Mouse (Mus musculus): ENCODE results near the gene Hdac5. TPM values are rescaled to one million over a fixed set of nuclear protein-coding genes. Genes with fewer than 3 reads are reported as not detected.

Hdac5 gene
- polyA plus RNA-seq, 1 experiment from 2014 or later: 65.6 TPM

- no peak overlapping the region for H3K4me2 ChIP-seq (replicated peaks; ENCODE audit: low read depth, low read length)
- peaks cover 62% of the 10 kb centered on the region for H3K4me1 ChIP-seq (ENCODE audit: insufficient read depth, low read depth, low read length)
- H3K9me3 ChIP-seq (ENCODE audit: low read length): no peaks in the 10 kb centered on the region
- 36% methylated on average over 6 of the region's 6 CpGs for WGBS
- peaks cover 6% of the 10 kb centered on the region; the same call in 1 of the 2 replicates for H3K36me3 ChIP-seq (ENCODE audit: insufficient read depth, low read length)
- H3K9ac ChIP-seq (replicated peaks; ENCODE audit: low read depth): no peak overlapping the region
- peak; percentile 58 for DNase-seq (ENCODE audit: low spot score)
- TF ChIP-seq CTCF (IDR thresholded peaks at IDR 0.05) (peak; percentile 76), EP300 (IDR thresholded peaks at IDR 0.05) (no peak)
- H3K4me3 ChIP-seq (ENCODE audit: low read depth, low read length): no peak overlapping the region
- H3K27ac ChIP-seq (ENCODE audit: low read length): no peak overlapping the region
- ATAC-seq: no peak
- no peaks in the 10 kb centered on the region for H3K27me3 ChIP-seq (replicated peaks; ENCODE audit: insufficient read depth, low read length)
These were observed 6.8 kb downstream of the Hdac5 start for GRCm38 (mm10) chr11:102223166-102223565.

GRCm38 (mm10) chr11:102221954-102222351, 8.0 kb downstream of the Hdac5 start:
- H3K27me3 ChIP-seq (replicated peaks; ENCODE audit: insufficient read depth, low read length): no peaks in the 10 kb centered on the region
- H3K9me3 ChIP-seq (ENCODE audit: low read length): no peaks in the 10 kb centered on the region
- no peak overlapping the region for H3K4me2 ChIP-seq (replicated peaks; ENCODE audit: low read depth, low read length)
- ATAC-seq (no peak), DNase-seq (ENCODE audit: low spot score) (peak; percentile 4)
- TF ChIP-seq EP300 (IDR thresholded peaks at IDR 0.05) (no peak), CTCF (IDR thresholded peaks at IDR 0.05) (no peak)
- no peak overlapping the region for H3K27ac ChIP-seq (ENCODE audit: low read length)
- H3K4me3 ChIP-seq (ENCODE audit: low read depth, low read length): no peak overlapping the region
- WGBS: 54% methylated on average over 8 of the region's 8 CpGs
- peaks cover 67% of the 10 kb centered on the region for H3K4me1 ChIP-seq (ENCODE audit: insufficient read depth, low read depth, low read length)
- H3K9ac ChIP-seq (replicated peaks; ENCODE audit: low read depth): no peak overlapping the region
- H3K36me3 ChIP-seq (ENCODE audit: insufficient read depth, low read length): peaks cover 6% of the 10 kb centered on the region; the same call in 1 of the 2 replicates

GRCm38 (mm10) chr11:102221243-102221953, 8.6 kb downstream of the Hdac5 start:
- no peak for ATAC-seq
- no peak overlapping the region for H3K9ac ChIP-seq (replicated peaks; ENCODE audit: low read depth)

GRCm38 (mm10) chr11:102220451-102220850, 9.5 kb downstream of the Hdac5 start:
- Histone ChIP-seq H3K4me2 (replicated peaks; ENCODE audit: low read depth, low read length) (no peak overlapping the region), H3K27me3 (replicated peaks; ENCODE audit: insufficient read depth, low read length) (no peaks in the 10 kb centered on the region), H3K9me3 (ENCODE audit: low read length) (no peaks in the 10 kb centered on the region), H3K27ac (ENCODE audit: low read length) (no peak overlapping the region), H3K36me3 (ENCODE audit: insufficient read depth, low read length) (peaks cover 6% of the 10 kb centered on the region; the same call in 1 of the 2 replicates), H3K9ac (replicated peaks; ENCODE audit: low read depth) (no peak overlapping the region), H3K4me3 (ENCODE audit: low read depth, low read length) (no peak overlapping the region), H3K4me1 (ENCODE audit: insufficient read depth, low read depth, low read length) (peaks cover 66% of the 10 kb centered on the region)
- WGBS: 59% methylated on average over 6 of the region's 6 CpGs
- DNase-seq (ENCODE audit: low spot score): no peak
- no peak for TF ChIP-seq CTCF (IDR thresholded peaks at IDR 0.05)
- TF ChIP-seq EP300 (IDR thresholded peaks at IDR 0.05): no peak
- ATAC-seq: no peak

More at GRCm38 (mm10) chr11:102221243-102221953, 8.6 kb downstream of the Hdac5 start:
- no peak overlapping the region for H3K27ac ChIP-seq (ENCODE audit: low read length)
- no peak overlapping the region for H3K4me2 ChIP-seq (replicated peaks; ENCODE audit: low read depth, low read length)
- no peaks in the 10 kb centered on the region for H3K27me3 ChIP-seq (replicated peaks; ENCODE audit: insufficient read depth, low read length)
- peaks cover 66% of the 10 kb centered on the region for H3K4me1 ChIP-seq (ENCODE audit: insufficient read depth, low read depth, low read length)
- peaks cover 6% of the 10 kb centered on the region; the same call in 1 of the 2 replicates for H3K36me3 ChIP-seq (ENCODE audit: insufficient read depth, low read length)
- no peak overlapping the region for H3K4me3 ChIP-seq (ENCODE audit: low read depth, low read length)
- no peak for TF ChIP-seq CTCF (IDR thresholded peaks at IDR 0.05)
- 83% methylated on average over 8 of the region's 8 CpGs for WGBS
- no peaks in the 10 kb centered on the region for H3K9me3 ChIP-seq (ENCODE audit: low read length)
- no peak for DNase-seq (ENCODE audit: low spot score)

- H3K9me3 ChIP-seq (ENCODE audit: low read length): no peaks in the 10 kb centered on the region
- no peak overlapping the region for H3K4me2 ChIP-seq (replicated peaks; ENCODE audit: low read depth, low read length)
- DNase-seq (ENCODE audit: low spot score) (peak; percentile 30), ATAC-seq (no peak)
- no peak overlapping the region for H3K9ac ChIP-seq (replicated peaks; ENCODE audit: low read depth)
- no peak overlapping the region for H3K4me3 ChIP-seq (ENCODE audit: low read depth, low read length)
- peaks cover 6% of the 10 kb centered on the region; the same call in 1 of the 2 replicates for H3K36me3 ChIP-seq (ENCODE audit: insufficient read depth, low read length)
- 37% methylated on average over 4 of the region's 4 CpGs for WGBS
- no peaks in the 10 kb centered on the region for H3K27me3 ChIP-seq (replicated peaks; ENCODE audit: insufficient read depth, low read length)
- TF ChIP-seq CTCF (IDR thresholded peaks at IDR 0.05): no peak
- TF ChIP-seq EP300 (IDR thresholded peaks at IDR 0.05): no peak
- H3K27ac ChIP-seq (ENCODE audit: low read length): peak overlapping the region; percentile 88; the same call in 1 of the 2 replicates
- peaks cover 67% of the 10 kb centered on the region for H3K4me1 ChIP-seq (ENCODE audit: insufficient read depth, low read depth, low read length)
These were observed 10.0 kb downstream of the Hdac5 start for GRCm38 (mm10) chr11:102219994-102220346.

- no peak for TF ChIP-seq EP300 (IDR thresholded peaks at IDR 0.05)
- no peak for TF ChIP-seq CTCF (IDR thresholded peaks at IDR 0.05)
- no peaks in the 10 kb centered on the region for H3K9me3 ChIP-seq (ENCODE audit: low read length)
- peak overlapping the region; percentile 88 for H3K27ac ChIP-seq (ENCODE audit: low read length)
- H3K4me3 ChIP-seq (ENCODE audit: low read depth, low read length): peak overlapping the region; percentile 44; the same call in 1 of the 2 replicates
- H3K4me2 ChIP-seq (replicated peaks; ENCODE audit: low read depth, low read length): peak overlapping the region; percentile 74
- 48% methylated on average over 12 of the region's 14 CpGs for WGBS
- ATAC-seq (no peak), DNase-seq (ENCODE audit: low spot score) (no peak)
- H3K36me3 ChIP-seq (ENCODE audit: insufficient read depth, low read length): peaks cover 6% of the 10 kb centered on the region; the same call in 1 of the 2 replicates
- H3K4me1 ChIP-seq (ENCODE audit: insufficient read depth, low read depth, low read length): peaks cover 67% of the 10 kb centered on the region
- no peak overlapping the region for H3K9ac ChIP-seq (replicated peaks; ENCODE audit: low read depth)
- no peaks in the 10 kb centered on the region for H3K27me3 ChIP-seq (replicated peaks; ENCODE audit: insufficient read depth, low read length)
These were observed 10.5 kb downstream of the Hdac5 start for GRCm38 (mm10) chr11:102219247-102219993.
